Mouse (Mus musculus) adrenal gland, adult 8-10 months (tissue): ENCODE results near the gene Micall1. TPM values are rescaled to one million over a fixed set of nuclear protein-coding genes. Genes with fewer than 3 reads are reported as not detected.

Experiments
- DNase-seq: peaks from one replicate; pipeline ENCODE4 v3.0.0; 2022
- total RNA-seq, 4 experiments: library from RNA; stranded (reverse); gene quantifications; 2 replicates each; pipeline ENCODE4 v1.2.4; 2022

The Micall1 gene
- total RNA-seq, result 10 to 100 TPM; 40.6 to 88.2 (median 55.8) TPM

GRCm38 (mm10) chr15:79108421-79109320, at the start of gene Micall1:
Gene Micall1, plus strand, starts transcription at chr15:79108898.
- peak; percentile 71 for DNase-seq

GRCm38 (mm10) chr15:79060887-79061565, 47.7 kb upstream of the Micall1 start:
- no peak for DNase-seq

DNA sequence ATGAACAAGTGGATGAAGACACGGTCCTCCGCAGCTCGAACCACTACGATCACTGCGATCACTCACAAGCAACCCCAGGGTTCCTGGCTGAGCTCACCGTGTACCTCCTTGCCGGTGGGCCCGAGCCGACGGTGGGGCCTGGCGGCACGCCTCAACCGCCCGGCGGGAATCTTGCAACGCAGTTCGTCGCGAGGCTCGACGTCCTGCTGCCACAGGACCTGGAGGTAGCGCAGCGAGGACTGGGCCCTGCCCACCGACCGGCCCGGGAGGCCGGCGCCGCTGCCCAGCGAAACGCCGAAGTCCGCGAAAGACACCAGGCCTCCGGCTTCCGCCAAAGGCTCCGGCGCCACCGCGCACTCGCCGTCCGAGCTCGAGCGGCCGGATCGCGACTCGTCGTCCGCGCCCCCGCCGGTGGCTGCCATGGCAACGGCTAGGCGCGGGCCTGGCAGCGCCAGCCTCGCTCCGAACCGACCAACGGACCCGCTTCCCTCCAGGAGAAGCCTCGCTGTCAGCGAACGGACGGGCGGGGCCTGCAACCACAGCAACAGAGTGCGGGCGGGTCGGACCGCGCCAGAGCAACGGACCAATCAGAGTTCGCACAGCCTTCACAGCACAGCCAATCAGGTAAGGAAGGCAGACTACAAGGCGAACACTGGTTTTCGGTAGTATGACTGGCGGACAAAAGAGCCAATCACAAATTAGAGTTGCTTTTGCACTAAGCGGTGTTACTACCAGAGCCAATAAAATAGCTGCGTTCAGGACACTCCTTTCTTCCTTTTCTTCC, 46.1 kb upstream of the Micall1 start, which contains the start of gene Ankrd54:
Gene Ankrd54, minus strand, starts transcription at position 518 of the 784 bp plus-strand sequence.
- peak; percentile 98 for DNase-seq

- no peak for DNase-seq
Observed at GRCm38 (mm10) chr15:79063160-79063740, 45.4 kb upstream of the Micall1 start.

DNA sequence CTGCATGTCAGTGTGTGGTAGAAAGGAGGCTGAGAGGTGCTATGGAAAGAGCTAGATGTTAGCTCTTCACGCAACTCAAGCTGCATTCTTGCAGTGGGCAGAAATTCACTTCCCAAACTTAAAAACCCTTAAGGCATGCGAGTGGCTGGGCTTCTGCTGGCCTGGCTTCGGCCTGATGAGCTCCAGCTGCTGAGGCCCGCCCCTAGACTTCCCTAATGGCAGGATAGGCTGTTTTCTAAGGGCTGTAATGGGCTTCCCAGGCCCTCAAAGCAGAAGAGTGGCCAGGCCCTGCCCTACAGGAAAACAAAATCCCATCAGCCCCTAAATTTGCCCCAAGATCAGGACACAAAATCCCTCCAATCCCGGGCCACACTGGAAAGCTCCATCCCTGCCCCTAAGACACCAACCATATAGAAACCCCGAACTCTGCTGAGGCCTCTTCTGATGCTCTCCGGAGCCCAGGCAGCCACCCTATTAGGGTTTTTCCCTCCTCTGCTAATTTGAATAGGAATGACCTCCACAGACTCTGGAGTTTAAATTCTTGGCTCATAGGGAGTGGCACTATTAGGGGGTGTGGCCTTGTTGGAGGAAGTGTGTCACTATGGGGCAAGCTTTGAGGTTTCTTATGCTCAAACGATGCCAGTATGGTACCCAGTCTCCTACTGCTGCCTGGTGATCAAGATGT, 43.5 kb upstream of the Micall1 start:
- DNase-seq, result no peak

DNA sequence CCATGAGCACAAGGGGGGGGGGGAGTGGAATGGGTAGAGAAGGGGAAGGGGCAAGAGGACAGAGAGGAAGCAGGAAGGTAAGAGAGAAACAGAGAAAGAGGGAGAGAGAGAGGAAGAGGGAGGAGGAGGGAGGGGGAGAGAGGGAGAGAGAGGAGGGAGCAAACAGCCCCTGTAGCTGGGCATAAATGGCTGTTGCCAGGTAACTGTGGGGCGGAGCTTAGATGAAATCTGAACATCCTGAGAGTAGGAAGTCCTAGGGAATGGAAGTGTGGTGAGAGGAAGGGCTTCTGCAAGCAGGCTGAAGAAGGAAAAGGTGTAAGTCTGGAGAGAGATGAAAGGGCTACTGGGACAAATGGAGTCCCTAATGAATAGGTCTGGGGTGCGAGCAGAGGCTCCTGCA, 42.4 kb upstream of the Micall1 start:
- no peak for DNase-seq

GRCm38 (mm10) chr15:79067631-79068030, 41.1 kb upstream of the Micall1 start:
- DNase-seq, result no peak

- no peak for DNase-seq
Observed at GRCm38 (mm10) chr15:79068416-79068815, 40.3 kb upstream of the Micall1 start.

GRCm38 (mm10) chr15:79071117-79072039, 37.3 kb upstream of the Micall1 start:
- peak; percentile 34 for DNase-seq

- no peak for DNase-seq
Observed at GRCm38 (mm10) chr15:79073752-79074151, 34.9 kb upstream of the Micall1 start.

- no peak for DNase-seq
Observed at GRCm38 (mm10) chr15:79074446-79074845, 34.3 kb upstream of the Micall1 start.

- DNase-seq, result peak; percentile 81
Observed at GRCm38 (mm10) chr15:79074913-79075532, 33.7 kb upstream of the Micall1 start, which contains the start of gene Eif3l. Gene Eif3l, plus strand, starts transcription at chr15:79075179.

GRCm38 (mm10) chr15:79075658-79076365, 32.9 kb upstream of the Micall1 start:
- no peak for DNase-seq

GRCm38 (mm10) chr15:79079567-79079966, 29.1 kb upstream of the Micall1 start:
- DNase-seq, result no peak

- DNase-seq, result no peak
Observed at GRCm38 (mm10) chr15:79092284-79092683, 16.4 kb upstream of the Micall1 start.

DNA sequence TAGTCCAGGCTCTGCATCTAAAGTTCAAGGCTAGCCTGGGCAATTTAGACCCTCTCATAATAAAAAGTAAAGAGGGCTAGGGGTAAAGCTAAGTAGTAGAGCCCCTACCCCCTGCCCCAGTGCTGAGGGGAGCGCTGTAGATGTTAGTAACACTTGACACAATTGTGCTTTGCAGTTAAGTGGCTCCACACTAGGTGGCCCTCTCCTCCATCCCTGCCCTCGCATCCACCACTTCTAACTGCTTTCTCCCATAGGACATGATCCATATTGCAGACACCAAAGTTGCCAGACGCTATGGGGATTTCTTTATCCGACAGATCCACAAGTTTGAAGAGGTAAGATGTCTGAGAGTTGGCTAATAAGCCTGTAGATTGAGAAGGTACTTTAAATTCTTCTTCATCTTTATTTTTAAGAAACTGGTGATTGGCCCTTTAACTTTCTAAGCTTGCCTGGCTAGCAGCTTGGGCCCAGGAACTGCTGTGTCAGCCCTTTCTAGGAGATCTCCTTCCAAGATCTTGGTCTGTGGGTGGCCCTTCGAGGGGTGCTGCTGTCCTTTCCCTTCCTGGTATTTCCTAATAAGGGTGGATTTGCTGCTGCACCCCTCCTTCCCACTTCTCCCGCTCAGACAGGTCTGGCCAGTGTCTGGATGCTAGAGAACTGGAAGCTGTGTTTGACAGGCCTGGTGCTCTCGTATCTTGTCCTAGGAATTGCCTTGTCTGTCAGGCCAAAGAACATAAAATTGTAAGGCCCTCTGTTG, 15.4 kb upstream of the Micall1 start:
- no peak for DNase-seq

DNA sequence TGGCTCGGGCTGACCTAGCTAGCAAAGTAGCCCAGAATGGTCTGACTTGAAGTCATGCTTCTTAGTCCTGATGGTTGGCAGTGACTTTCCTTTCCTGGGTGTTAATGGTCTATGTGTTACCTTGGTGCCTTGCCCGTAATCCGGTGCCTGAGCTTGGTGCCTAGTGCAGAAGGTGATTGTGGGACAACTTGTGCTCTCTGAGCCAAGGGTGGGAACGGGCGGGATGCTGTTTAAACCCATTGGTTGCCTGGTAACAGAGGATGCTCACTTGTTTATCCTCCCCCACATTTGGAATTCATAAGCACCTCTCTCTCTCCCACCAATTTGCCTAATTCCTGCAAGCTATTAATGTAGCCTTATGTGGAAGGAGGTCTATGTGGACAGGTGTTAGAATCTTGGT, 13.2 kb upstream of the Micall1 start:
- DNase-seq, result no peak

DNA sequence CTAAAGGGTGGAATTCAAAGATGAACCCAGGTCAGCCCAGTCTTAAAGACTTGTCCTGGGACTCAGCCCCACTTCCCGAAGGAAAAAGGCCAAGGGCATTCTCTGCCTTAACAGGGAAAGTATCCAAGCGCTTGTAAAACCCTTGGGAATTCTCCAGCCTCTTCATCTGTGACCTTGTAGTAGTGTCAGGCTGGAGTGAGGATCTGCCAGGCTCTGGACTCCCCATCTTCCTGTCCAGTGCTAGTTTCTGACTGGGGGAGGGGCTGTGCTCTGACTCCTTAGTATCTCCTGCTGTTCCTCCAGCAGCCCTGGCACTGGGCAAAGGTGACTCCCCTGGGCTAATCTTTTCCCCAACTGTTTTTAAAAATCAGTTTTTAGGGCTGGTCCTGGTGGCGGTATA, 12.1 kb upstream of the Micall1 start:
- DNase-seq, result no peak

DNA sequence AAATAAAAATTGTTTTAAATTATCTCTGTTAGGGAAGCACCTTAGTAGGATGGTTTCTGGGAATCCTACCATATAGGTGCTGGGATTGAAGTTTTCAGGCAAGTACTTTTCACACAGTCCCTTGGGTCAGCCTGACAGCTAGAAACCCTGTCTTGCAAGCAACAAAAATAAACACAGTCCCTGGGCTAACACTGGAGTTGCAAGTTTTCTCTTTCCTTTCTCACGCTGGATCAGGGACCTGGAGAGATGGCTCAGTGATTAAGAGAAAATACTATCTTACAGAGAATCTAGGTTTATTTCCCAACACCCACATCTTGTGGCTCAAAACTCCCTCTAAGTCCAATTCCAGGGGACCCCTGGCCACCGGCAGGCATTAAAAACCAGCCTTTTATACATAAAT, 11.6 kb upstream of the Micall1 start:
- DNase-seq, result no peak
